Mouse (Mus musculus) CH12.LX (cell line): ENCODE data around the gene Ifna2. TPM values are rescaled to one million over a fixed set of nuclear protein-coding genes. Genes with fewer than 3 reads are reported as not detected.

Experiments
- DNase-seq: peaks from one replicate; pipeline ENCODE4 v3.0.0-alpha.2; 2013; ENCODE audit errors: extremely low read depth
- H3K27ac ChIP-seq: 2 replicates; pipeline ENCODE4 v1.5.1; 2012; ENCODE audit warnings: low read depth, mild to moderate bottlenecking, control low read depth, moderate library complexity; ENCODE audit not compliant: insufficient read depth
- H3K27me3 ChIP-seq: replicated peaks from 2 replicates; pipeline ENCODE3; 2012; ENCODE audit warnings: inconsistent platforms
- H3K36me3 ChIP-seq, 2 experiments: replicated peaks in 1 of 2; 2 replicates each; pipeline versions ENCODE3 to v1.6.1; 2012; ENCODE audit warnings: inconsistent platforms in 1 of 2, low read length in 1 of 2, mild to moderate bottlenecking in 1 of 2, mixed read lengths in 1 of 2, moderate library complexity in 1 of 2; ENCODE audit not compliant: control insufficient read depth in 1 of 2, insufficient read depth in 1 of 2
- H3K4me1 ChIP-seq, 2 experiments: 2 replicates each; pipeline ENCODE4 v1.6.1; 2012; ENCODE audit warnings: inconsistent platforms in 1 of 2, moderate library complexity in 1 of 2; ENCODE audit not compliant: insufficient read depth in 2 of 2, control insufficient read depth in 1 of 2
- H3K4me2 ChIP-seq: 2 replicates; pipeline ENCODE4 v1.6.1; 2012; ENCODE audit warnings: low read depth, mild to moderate bottlenecking, control low read depth; ENCODE audit not compliant: poor library complexity, insufficient read depth, severe bottlenecking
- H3K4me3 ChIP-seq, 3 experiments: fragments of 150-350 bp in 1 of 3; sonication (generic) in 1 of 3; replicated peaks in 1 of 3; 2 replicates each; pipeline versions ENCODE3 to v1.5.1; 2011 to 2012; ENCODE audit warnings: low read depth in 2 of 3, low read length in 2 of 3, mild to moderate bottlenecking in 2 of 3, moderate library complexity in 2 of 3, control low read depth in 1 of 3, improper control_type of control experiment in 1 of 3, inconsistent platforms in 1 of 3, mixed read lengths in 1 of 3; ENCODE audit not compliant: poor library complexity in 1 of 3
- H3K79me2 ChIP-seq: replicated peaks from 2 replicates; pipeline ENCODE4 v1.6.1; 2012; ENCODE audit warnings: mild to moderate bottlenecking, moderate library complexity; ENCODE audit not compliant: control insufficient read depth, poor library complexity, insufficient read depth, severe bottlenecking; ENCODE audit errors: extremely low read depth
- H3K9ac ChIP-seq: 2 replicates; pipeline ENCODE4 v1.6.1; 2012; ENCODE audit warnings: low read depth, mild to moderate bottlenecking, control low read depth, moderate library complexity; ENCODE audit not compliant: insufficient read depth
- H3K9me3 ChIP-seq: replicated peaks from 2 replicates; pipeline ENCODE3; 2012; ENCODE audit warnings: low read length, inconsistent platforms, mixed read lengths
- BHLHE40 ChIP-seq: IDR thresholded peaks from 2 replicates; pipeline ENCODE4 v1.6.1; 2011; ENCODE audit warnings: mild to moderate bottlenecking, low read depth, low read length, improper control_type of control experiment
- CHD2 ChIP-seq: IDR thresholded peaks from 2 replicates; pipeline ENCODE4 v1.6.1; 2011; ENCODE audit warnings: low read length, improper control_type of control experiment
- CTCF ChIP-seq, 2 experiments: IDR thresholded peaks in 1 of 2; conservative IDR thresholded peaks in 1 of 2; 2 replicates each; pipeline ENCODE4 v1.5.1; 2011 to 2012; ENCODE audit warnings: low read depth in 2 of 2, low read length in 2 of 2, improper control_type of control experiment in 1 of 2, inconsistent platforms in 1 of 2, mild to moderate bottlenecking in 1 of 2, moderate library complexity in 1 of 2
- ELF1 ChIP-seq: IDR thresholded peaks from 2 replicates; pipeline ENCODE4 v1.6.1; 2014; ENCODE audit warnings: low read depth, mild to moderate bottlenecking, inconsistent platforms, low read length, improper control_type of control experiment
- EP300 ChIP-seq: IDR thresholded peaks from 2 replicates; pipeline ENCODE4 v1.6.1; 2011; ENCODE audit warnings: low read length, improper control_type of control experiment
- HCFC1 ChIP-seq: IDR thresholded peaks from 2 replicates; pipeline ENCODE4 v1.6.1; 2012; ENCODE audit warnings: low read depth, mild to moderate bottlenecking, inconsistent platforms, low read length, improper control_type of control experiment
- JUND ChIP-seq: conservative IDR thresholded peaks from 2 replicates; pipeline ENCODE4 v1.6.1; 2011; ENCODE audit warnings: low read depth, low read length, improper control_type of control experiment
- KAT2A ChIP-seq: IDR thresholded peaks from 2 replicates; pipeline ENCODE4 v1.6.1; 2012; ENCODE audit warnings: low read length, improper control_type of control experiment, inconsistent platforms; ENCODE audit not compliant: insufficient replicate concordance
- MAFK ChIP-seq: IDR thresholded peaks from 2 replicates; pipeline ENCODE4 v1.6.1; 2011; ENCODE audit warnings: low read length, improper control_type of control experiment; ENCODE audit not compliant: insufficient replicate concordance
- MAX ChIP-seq: IDR thresholded peaks from 2 replicates; pipeline ENCODE4 v1.6.1; 2011; ENCODE audit warnings: low read length, improper control_type of control experiment
- MAZ ChIP-seq: IDR thresholded peaks from 2 replicates; pipeline ENCODE4 v1.6.1; 2012; ENCODE audit warnings: low read depth, mild to moderate bottlenecking, inconsistent platforms, low read length, improper control_type of control experiment, moderate library complexity
- MEF2A ChIP-seq: IDR thresholded peaks from 2 replicates; pipeline ENCODE4 v1.6.1; 2014; ENCODE audit warnings: low read depth, mild to moderate bottlenecking, inconsistent platforms, low read length, improper control_type of control experiment, borderline replicate concordance
- MXI1 ChIP-seq: IDR thresholded peaks from 2 replicates; pipeline ENCODE4 v1.6.1; 2011; ENCODE audit warnings: mild to moderate bottlenecking, low read depth, low read length, improper control_type of control experiment
- MYC ChIP-seq: IDR thresholded peaks from 2 replicates; pipeline ENCODE4 v1.6.1; 2011; ENCODE audit warnings: low read depth, mild to moderate bottlenecking, improper control_type of control experiment, low read length
- NELFE ChIP-seq: IDR thresholded peaks from 2 replicates; pipeline ENCODE4 v1.6.1; 2011; ENCODE audit warnings: low read depth, low read length, improper control_type of control experiment
- NRF1 ChIP-seq: IDR thresholded peaks from 2 replicates; pipeline ENCODE4 v1.6.1; 2014; ENCODE audit warnings: low read depth, mild to moderate bottlenecking, inconsistent platforms, low read length, improper control_type of control experiment, moderate library complexity
- POLR2A ChIP-seq: IDR thresholded peaks from 2 replicates; pipeline ENCODE4 v1.6.1; 2011; ENCODE audit warnings: low read depth, mild to moderate bottlenecking, improper control_type of control experiment, low read length
- POLR2AphosphoS2 ChIP-seq: IDR thresholded peaks from 2 replicates; pipeline ENCODE4 v1.6.1; 2011; ENCODE audit warnings: low read depth, low read length, improper control_type of control experiment
- SIN3A ChIP-seq: IDR thresholded peaks from 2 replicates; pipeline ENCODE4 v1.6.1; 2012; ENCODE audit warnings: low read length, improper control_type of control experiment, inconsistent platforms
- SMC3 ChIP-seq: IDR thresholded peaks from 2 replicates; pipeline ENCODE4 v1.6.1; 2011; ENCODE audit warnings: low read depth, low read length, improper control_type of control experiment
- TBP ChIP-seq: conservative IDR thresholded peaks from 2 replicates; pipeline ENCODE4 v1.6.1; 2011; ENCODE audit warnings: low read depth, low read length, improper control_type of control experiment
- TCF12 ChIP-seq: IDR thresholded peaks from 2 replicates; pipeline ENCODE4 v1.6.1; 2014; ENCODE audit warnings: low read depth, mild to moderate bottlenecking, inconsistent platforms, low read length, improper control_type of control experiment
- UBTF ChIP-seq: IDR thresholded peaks from 2 replicates; pipeline ENCODE4 v1.6.1; 2012; ENCODE audit warnings: low read depth, mild to moderate bottlenecking, inconsistent platforms, low read length, improper control_type of control experiment, moderate library complexity
- USF1 ChIP-seq: IDR thresholded peaks from 2 replicates; pipeline ENCODE4 v1.6.1; 2014; ENCODE audit warnings: low read depth, mild to moderate bottlenecking, inconsistent platforms, low read length, improper control_type of control experiment
- ZC3H11A ChIP-seq: IDR thresholded peaks from 2 replicates; pipeline ENCODE4 v1.6.1; 2012; ENCODE audit warnings: low read depth, mild to moderate bottlenecking, inconsistent platforms, low read length, improper control_type of control experiment
- ZKSCAN1 ChIP-seq: IDR thresholded peaks from 2 replicates; pipeline ENCODE4 v1.6.1; 2012; ENCODE audit warnings: low read depth, inconsistent platforms, low read length, improper control_type of control experiment, borderline replicate concordance
- ZMIZ1 ChIP-seq: IDR thresholded peaks from 2 replicates; pipeline ENCODE4 v1.6.1; 2012; ENCODE audit warnings: low read depth, mild to moderate bottlenecking, inconsistent platforms, low read length, improper control_type of control experiment
- ZNF384 ChIP-seq: IDR thresholded peaks from 2 replicates; pipeline ENCODE4 v1.6.1; 2012; ENCODE audit warnings: low read depth, low read length, improper control_type of control experiment, inconsistent platforms
- dilution Hi-C: fragments of 300-500 bp; cut with MboI; formaldehyde crosslinking; loops from 2 replicates; pipeline ENCODE4 v1.14.3; 2020; ENCODE audit warnings: low sequenced_read_pairs; ENCODE audit not compliant: extremely low pct_unique_long_range_greater_than_20kb, extremely low pct_ligation_motif_present
- in situ Hi-C: fragments of 300-500 bp; cut with MboI; formaldehyde crosslinking; loops from 3 replicates; pipeline ENCODE4 v1.14.3; 2019; ENCODE audit warnings: low sequenced_read_pairs, low pct_ligation_motif_present, low pct_unique_long_range_greater_than_20kb, mixed read lengths
- polyA plus RNA-seq: library from polyadenylated mRNA; unstranded; fragments of >175 nt; gene quantifications from 2 replicates; pipeline ENCODE4 v1.2.1, GENCODE M21; 2012; ENCODE audit warnings: low read depth; ENCODE audit not compliant: insufficient read length
- total RNA-seq, 2 experiments: library from RNA; depleted of rRNA; stranded (reverse); fragments of 300-350 nt in 1 of 2; fragments of >200 nt in 1 of 2; gene quantifications; 2 replicates each; pipeline ENCODE4 v1.2.3; 2012 to 2014

Gene Ifna2
- total and polyA plus RNA-seq, 3 experiments = not detected

GRCm38 (mm10) chr4:88723497-88724090, 39.9 kb upstream of the Ifna2 start:
- H3K4me1 ChIP-seq = peaks cover 3 to 26% of the 10 kb centered on the region in 2 experiments; a peak in 2 of 4 replicates
- no peak for DNase-seq
- in situ Hi-C loops = no loop called here
- no peak for TF ChIP-seq CTCF (conservative IDR thresholded peaks at IDR 0.05 in 1 of 2, IDR thresholded peaks at IDR 0.05 in 1 of 2; ENCODE audit: low read depth in 2 of 2, low read length in 2 of 2)
- TF ChIP-seq TCF12 = no peak
- no peak for TF ChIP-seq MYC
- TF ChIP-seq NELFE = no peak
- no peak for TF ChIP-seq MAZ
- TF ChIP-seq TBP = no peak
- no peak for TF ChIP-seq SIN3A
- TF ChIP-seq NRF1 = no peak
- no peak for TF ChIP-seq KAT2A
- no peak for TF ChIP-seq CHD2
- TF ChIP-seq BHLHE40 = no peak
- H3K79me2 ChIP-seq = peaks cover 25% of the 10 kb centered on the region
- dilution Hi-C loops = no loop called here
- no peak overlapping the region for H3K4me3 ChIP-seq
- H3K9me3 ChIP-seq = no peaks in the 10 kb centered on the region
- H3K4me2 ChIP-seq = no peak overlapping the region
- peaks cover 7% of the 10 kb centered on the region for H3K27me3 ChIP-seq
- peaks cover 2 to 14% of the 10 kb centered on the region in 2 experiments for H3K36me3 ChIP-seq
- no peak overlapping the region for H3K27ac ChIP-seq
- H3K9ac ChIP-seq = no peak overlapping the region

DNA sequence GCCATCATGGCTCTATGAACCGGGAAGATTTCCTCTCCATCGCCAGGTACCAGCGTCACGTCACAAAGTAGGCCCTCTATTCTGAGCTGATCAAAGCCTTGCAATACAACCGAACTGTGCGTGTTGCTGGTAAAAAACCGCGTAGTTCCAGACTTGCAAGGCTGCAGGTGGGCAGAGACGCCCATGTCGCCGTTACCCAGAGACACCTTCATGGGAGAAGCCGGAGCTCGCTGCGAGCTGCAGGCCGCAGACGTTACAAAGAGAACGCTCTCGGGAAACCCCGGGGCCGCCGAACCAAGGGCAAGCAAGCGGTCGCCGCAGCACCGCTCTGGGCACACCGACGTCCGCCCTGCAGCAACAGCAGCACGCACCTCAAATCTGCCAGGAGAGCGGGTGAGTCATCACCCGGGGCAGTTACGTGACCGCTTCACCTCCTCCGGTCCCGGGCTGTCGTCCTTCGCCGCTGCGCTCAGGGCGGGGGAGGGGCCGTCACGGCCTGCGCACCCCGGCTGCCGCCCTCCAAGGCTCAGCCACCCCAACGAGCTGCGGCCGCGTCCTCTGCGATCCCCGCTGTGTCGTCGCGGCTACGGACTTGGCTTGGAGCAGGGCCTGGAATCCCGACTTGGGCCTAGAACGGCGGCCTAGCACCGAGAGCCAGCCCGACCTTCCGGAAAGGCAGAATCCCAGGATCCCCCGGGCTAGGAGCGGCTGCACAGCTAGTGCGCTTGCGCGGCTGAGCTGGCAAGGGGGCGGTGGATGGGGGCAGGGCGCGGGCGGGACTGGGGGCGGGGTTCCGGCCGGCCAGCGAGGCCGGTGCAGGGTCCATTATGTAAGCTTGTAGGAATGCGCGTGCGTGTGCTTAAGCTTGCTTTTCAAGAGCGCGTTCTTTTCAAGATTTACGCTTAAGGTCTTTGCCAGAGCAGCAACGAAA, 38.3 kb upstream of the Ifna2 start, which contains the start of the genes Gm26566 and Klhl9:
Gene Gm26566, plus strand, starts transcription at position 15 of the 931 bp plus-strand sequence.
Gene Klhl9, minus strand, starts transcription at position 675 of the 931 bp plus-strand sequence.
- in situ Hi-C loops = no loop called here
- Histone ChIP-seq H3K9ac (peak within 1 kb of the TSS; percentile 84), H3K4me1 (peaks cover 6 to 32% of the 10 kb centered on the region in 2 experiments), H3K79me2 (peaks cover 32% of the 10 kb centered on the region), H3K36me3 (peaks cover 5 to 21% of the 10 kb centered on the region in 2 experiments), H3K4me3 (peak within 1 kb of the TSS; percentile 87 to 91 (median 88)), H3K27ac (peak within 1 kb of the TSS; percentile 85), H3K27me3 (no peaks in the 10 kb centered on the region), H3K9me3 (no peaks in the 10 kb centered on the region), H3K4me2 (peak within 1 kb of the TSS; percentile 95)
- peak; percentile 87 for DNase-seq
- dilution Hi-C loops = no loop called here
- TF ChIP-seq MYC (no peak), JUND (no peak), TCF12 (0 out of 2 replicates have a peak, but pooled peaks have one; percentile 54), ZMIZ1 (peak; percentile 57; the same call in 1 of the 2 replicates), ZNF384 (no peak), MAFK (no peak), UBTF (peak; percentile 97), USF1 (no peak), ELF1 (peak; percentile 73; the same call in 1 of the 2 replicates), SMC3 (no peak), HCFC1 (peak; percentile 71), POLR2AphosphoS2 (no peak; the same call in 1 of the 2 replicates), MAX (0 out of 2 replicates have a peak, but pooled peaks have one; percentile 26), MXI1 (peak; percentile 85; the same call in 1 of the 2 replicates), NRF1 (peak; percentile 83), POLR2A (peak; percentile 87), TBP (0 out of 2 replicates have a peak, but pooled peaks have one; percentile 37), MEF2A (no peak), ZC3H11A (no peak), KAT2A (0 out of 2 replicates have a peak, but pooled peaks have one; percentile 47), SIN3A (peak; percentile 43), ZKSCAN1 (no peak), MAZ (no peak), BHLHE40 (peak; percentile 34; the same call in 1 of the 2 replicates), EP300 (no peak)
